Mouse (Mus musculus): ENCODE results near the gene Slamf8. TPM values are rescaled to one million over a fixed set of nuclear protein-coding genes. Genes with fewer than 3 reads are reported as not detected.

Gene Slamf8
- 0.30 to 1.1 TPM (median 0.52 TPM) in 4 replicates for total RNA-seq (2023; ENCODE audit: inconsistent age)

DNA sequence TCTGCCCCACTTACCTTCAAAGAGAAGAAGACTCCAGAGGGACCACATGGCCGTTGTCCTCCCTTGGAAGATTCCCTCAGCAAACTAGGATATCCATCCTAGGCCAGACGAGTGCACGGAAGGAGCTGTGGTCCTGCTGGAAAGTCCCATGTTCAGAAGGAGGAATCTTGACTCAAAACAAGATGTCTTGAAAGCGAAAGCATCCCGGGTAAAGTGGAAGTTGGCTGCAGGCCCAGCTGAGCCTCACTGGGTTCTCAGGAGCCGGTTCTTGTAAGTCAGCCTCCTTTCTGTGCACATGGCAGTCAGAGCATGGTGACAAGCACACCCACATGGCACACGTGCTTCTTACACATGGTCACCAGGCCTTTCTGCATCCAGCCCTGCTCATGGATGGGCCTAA is at the start of gene Slamf8:
TSS of gene Slamf8 (minus strand) at position 184 of the 400 bp plus-strand sequence.

DNA sequence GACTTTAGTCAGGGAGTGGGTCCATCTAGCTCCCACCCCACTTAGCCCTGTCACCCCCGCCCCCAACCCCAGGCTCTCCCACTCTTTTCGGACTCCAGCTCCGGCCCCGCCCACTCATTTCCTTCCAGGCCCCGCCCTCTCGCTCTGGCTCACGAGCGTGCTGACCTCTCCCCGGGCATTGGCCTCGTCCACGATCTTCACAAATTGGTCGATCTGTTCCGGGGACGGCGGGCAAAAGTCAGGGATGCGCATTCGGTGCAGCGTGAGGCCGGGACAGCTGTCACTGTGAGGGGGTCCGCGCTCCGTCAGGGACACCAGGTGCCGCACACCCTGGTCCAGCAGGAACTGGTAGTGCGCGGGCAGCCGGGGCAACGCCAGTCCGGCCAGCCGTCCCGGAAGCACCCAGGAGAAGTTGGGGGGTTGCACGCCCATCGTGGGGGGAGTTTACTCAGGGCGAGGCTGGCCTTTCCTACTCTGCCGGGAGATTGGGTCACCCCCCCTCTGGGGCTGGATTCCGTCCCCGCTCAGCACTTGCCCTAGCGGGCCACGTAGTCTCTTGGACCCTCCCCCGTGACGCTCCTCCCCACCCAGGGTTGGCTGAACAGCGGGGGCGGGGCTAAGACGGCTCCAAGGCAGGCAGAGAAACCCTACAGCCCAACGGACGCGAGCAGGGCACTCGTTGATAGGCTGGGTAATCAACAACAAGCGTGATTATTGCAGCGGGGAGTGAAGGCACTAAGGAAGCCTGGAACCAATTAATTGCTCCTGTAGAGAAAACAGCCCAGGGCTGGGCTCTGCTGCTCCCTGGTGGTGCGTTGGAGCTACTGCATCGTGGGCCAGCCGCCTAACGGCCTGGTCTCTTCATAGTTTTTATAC is 42.3 kb upstream of the Slamf8 start, which contains the start of gene Dusp23:
TSS of gene Dusp23 (minus strand) at position 512 of the 876 bp plus-strand sequence.

DNA sequence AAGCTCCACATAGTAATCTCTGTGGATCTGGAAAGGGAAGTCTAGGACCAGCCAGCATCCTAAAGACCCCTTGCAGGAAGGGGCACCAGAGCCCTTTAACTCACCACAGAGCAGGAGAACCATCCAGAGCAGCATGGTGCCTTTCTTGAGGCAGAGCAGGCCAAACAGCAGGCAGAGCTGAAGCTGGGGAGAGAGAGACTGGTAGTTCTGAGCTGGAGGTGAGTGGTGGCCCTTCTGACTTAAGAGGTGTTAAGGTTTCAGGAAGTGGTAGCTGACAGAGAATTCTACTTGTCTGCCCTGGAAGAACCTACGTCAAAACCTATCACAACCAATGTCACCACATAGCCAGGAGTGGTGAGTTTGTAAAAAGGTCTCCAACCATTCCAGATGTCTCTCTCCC is 12.0 kb upstream of the Slamf8 start, which contains the start of gene Fcrl6:
TSS of gene Fcrl6 (minus strand) at position 226 of the 400 bp plus-strand sequence.

DNA sequence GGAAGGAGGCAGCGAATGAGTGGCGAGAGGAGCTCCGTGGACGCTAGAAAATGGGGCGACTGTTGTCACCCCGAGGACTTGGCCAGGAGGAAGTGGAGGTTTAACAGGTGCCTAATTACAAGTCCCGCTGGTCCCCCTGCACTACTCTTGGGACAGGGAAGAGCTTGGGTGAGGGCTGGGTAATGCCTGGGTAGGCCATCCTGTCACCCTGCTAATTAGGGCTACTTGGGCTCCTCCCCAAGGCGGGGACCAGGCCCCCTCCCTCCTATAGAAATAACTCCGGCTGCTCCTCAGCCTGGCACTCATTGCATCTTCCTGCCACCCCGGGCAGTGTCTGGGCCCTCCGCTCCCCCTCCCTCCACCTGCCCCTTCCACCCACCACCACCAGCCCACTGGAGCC is 34.7 kb downstream of the Slamf8 start, which contains the start of gene Vsig8:
TSS of gene Vsig8 (plus strand) at position 301 of the 400 bp plus-strand sequence.

Other genes starting within 250 kb of the Slamf8 start
- 0.87 to 2.0 TPM (median 1.2 TPM) in 4 replicates for gene Kcnj10, start 249.4 kb downstream of the Slamf8 start, total RNA-seq (2023; ENCODE audit: inconsistent age)
- gene Pigm, start 214.0 kb downstream of the Slamf8 start, total RNA-seq (2023; ENCODE audit: inconsistent age), result 29.2 to 30.4 TPM (median 29.7 TPM) in 4 replicates
- 0.78 to 3.9 TPM (median 2.9 TPM) in 4 replicates for gene Slamf9, start 115.2 kb downstream of the Slamf8 start, total RNA-seq (2023; ENCODE audit: inconsistent age)
- gene Igsf9, start 108.8 kb downstream of the Slamf8 start, total RNA-seq (2023; ENCODE audit: inconsistent age), result 7.6 to 12.2 TPM (median 10.3 TPM) in 4 replicates
- 117 to 134 TPM (median 125 TPM) in 4 replicates for gene Tagln2, start 90.5 kb downstream of the Slamf8 start, total RNA-seq (2023; ENCODE audit: inconsistent age)
- 3.6 to 5.2 TPM (median 4.1 TPM) in 4 replicates for gene Cfap45, start 69.8 kb downstream of the Slamf8 start, total RNA-seq (2023; ENCODE audit: inconsistent age)
- gene Vsig8, start 34.6 kb downstream of the Slamf8 start, total RNA-seq (2023; ENCODE audit: inconsistent age), result not detected in 4 replicates
- gene Fcrl6, start 12.0 kb upstream of the Slamf8 start, total RNA-seq (2023; ENCODE audit: inconsistent age), result not detected in 4 replicates
- gene Dusp23, start 42.4 kb upstream of the Slamf8 start, total RNA-seq (2023; ENCODE audit: inconsistent age), result 0.48 to 0.71 TPM (median 0.56 TPM) in 4 replicates
- not detected in 4 replicates for gene Crp, start 107.5 kb upstream of the Slamf8 start, total RNA-seq (2023; ENCODE audit: inconsistent age)

Data from B cell, adult (primary cell).